Mouse (Mus musculus) bone marrow macrophage, adult 2 months (primary cell): ENCODE measurements around the gene Cdc37l1.

Source experiments
- CTCF ChIP-seq: IDR thresholded peaks from 2 replicates; pipeline ENCODE4 v1.5.1; 2012; ENCODE audit warnings: low read depth, mild to moderate bottlenecking, low read length, moderate library complexity
- POLR2A ChIP-seq: IDR thresholded peaks from 2 replicates; pipeline ENCODE4 v1.6.1; 2012; ENCODE audit warnings: mild to moderate bottlenecking, low read depth, low read length, borderline replicate concordance

DNA sequence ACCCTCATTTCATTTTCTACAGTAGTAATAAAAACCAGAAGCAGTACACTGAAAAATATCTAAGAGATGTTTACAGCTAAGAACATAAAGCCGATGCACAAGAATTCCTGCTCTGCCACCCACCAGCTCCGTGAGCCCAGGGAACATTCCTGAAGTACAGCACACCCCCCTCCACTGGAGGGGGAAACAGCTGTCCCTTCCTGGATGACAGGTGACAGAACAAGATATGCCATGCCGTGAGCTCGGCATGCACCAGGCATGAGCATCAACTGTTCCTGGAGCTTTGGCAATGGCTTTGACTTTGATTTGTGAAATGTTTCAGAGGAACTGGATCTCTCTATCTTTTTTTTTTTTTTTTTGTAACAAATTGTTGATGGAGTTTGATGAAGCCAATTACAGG is 43.4 kb upstream of the Cdc37l1 start:
- TF ChIP-seq POLR2A (no peak), CTCF (no peak)
